Mouse (Mus musculus) left cerebral cortex, postnatal 10 days (tissue): ENCODE results near the gene Lrrc4b. TPM values are rescaled to one million over a fixed set of nuclear protein-coding genes. Genes with fewer than 3 reads are reported as not detected.

Source experiments
- DNase-seq, 2 experiments: peaks; one replicate each; pipeline ENCODE4 v3.0.0; 2021 to 2022; ENCODE audit warnings: low spot score in 2 of 2, mixed read lengths in 1 of 2; ENCODE audit errors: extremely low spot score in 1 of 2
- intact Hi-C: fragments of 180-260 bp; cut with DNase I; formaldehyde crosslinking; loops from one replicate; pipeline ENCODE4 v1.15.1; 2025
- microRNA-seq: library from miRNA; unstranded; fragments of <30 nt; microRNA quantifications from one replicate; pipeline ENCODE4 v1.2.0, GENCODE M21; 2022
- total RNA-seq, 2 experiments: library from RNA; stranded (reverse); gene quantifications; 2 replicates each; pipeline ENCODE4 v1.2.3; 2021

Gene Lrrc4b
- total RNA-seq, 2 experiments from 2014 or later: 311 to 323 TPM

GRCm38 (mm10) chr7:44496771-44497109 is 67.9 kb downstream of the Lrrc4b start:
- no peak for DNase-seq
- intact Hi-C loops: loop anchor here (5.0 kb wide), 1 partner anchor 56 kb away; the partner anchor contains the start of gene Nr1h2

- intact Hi-C loops: loop anchor here (5.0 kb wide), 1 partner anchor 55 kb away; the partner anchor contains the start of gene Nr1h2
- DNase-seq: no peak
Measured at GRCm38 (mm10) chr7:44497361-44498055, 68.7 kb downstream of the Lrrc4b start.

GRCm38 (mm10) chr7:44498922-44499321 is 70.1 kb downstream of the Lrrc4b start:
- intact Hi-C loops: loop anchor here (5.0 kb wide), 1 partner anchor 53 kb away; the partner anchor contains the start of gene Nr1h2
- no peak for DNase-seq

GRCm38 (mm10) chr7:44500046-44500445 is 71.2 kb downstream of the Lrrc4b start:
- DNase-seq: no peak
- intact Hi-C loops: loop anchor here (5.0 kb wide), 1 partner anchor 152 kb away; no protein-coding TSS in a partner anchor

GRCm38 (mm10) chr7:44501563-44502115 is 72.8 kb downstream of the Lrrc4b start:
- DNase-seq: peak in 1 of 2 experiments; percentile 80

GRCm38 (mm10) chr7:44507491-44507890 is 78.7 kb downstream of the Lrrc4b start:
- intact Hi-C loops: no loop called here
- DNase-seq: no peak

More at GRCm38 (mm10) chr7:44501563-44502115, 72.8 kb downstream of the Lrrc4b start:
- intact Hi-C loops: loop anchor here (5.0 kb wide), 1 partner anchor 151 kb away; no protein-coding TSS in a partner anchor

Small RNA genes lying within 50 kb of the gene (microRNA-seq; reads per million reads assigned to microRNA genes)
- 4.3 reads per million, percentile 15 among the genes with 10 or more reads in this experiment for gene Mir7052

Other genes with a start within 250 kb of the Lrrc4b start
- not detected for gene Klk1b24, start 240.8 kb upstream of the Lrrc4b start, total RNA-seq
- gene Klk1b3, start 230.8 kb upstream of the Lrrc4b start, total RNA-seq: not detected
- not detected for gene Klk1b4, start 221.6 kb upstream of the Lrrc4b start, total RNA-seq
- not detected for gene Klk1b5, start 213.1 kb upstream of the Lrrc4b start, total RNA-seq
- gene Klk1, start 203.7 kb upstream of the Lrrc4b start, total RNA-seq: not detected
- not detected for gene Gm36864, start 192.8 kb upstream of the Lrrc4b start, total RNA-seq
- under 1 TPM; 0.91 to 0.94 TPM for gene 1700028J19Rik, start 182.3 kb upstream of the Lrrc4b start, total RNA-seq
- gene 2410002F23Rik, start 182.3 kb upstream of the Lrrc4b start, total RNA-seq: 100 to 1,000 TPM; 116 to 119 TPM
- gene Acp4, start 171.6 kb upstream of the Lrrc4b start, total RNA-seq: not detected
- not detected for gene Gm15517, start 167.6 kb upstream of the Lrrc4b start, total RNA-seq
- 1 to 10 TPM; 2.5 to 2.8 TPM for gene Clec11a, start 122.1 kb upstream of the Lrrc4b start, total RNA-seq
- gene Shank1, start 118.8 kb upstream of the Lrrc4b start, total RNA-seq: 100 to 1,000 TPM; 423 to 432 TPM
- gene Syt3, start 44.9 kb upstream of the Lrrc4b start, total RNA-seq: 10 to 100 TPM; 77.1 to 78.3 TPM
- 1 to 10 TPM; 2.1 to 2.9 TPM for gene 1700008O03Rik, start 43.2 kb upstream of the Lrrc4b start, total RNA-seq
- gene Aspdh, start 36.4 kb downstream of the Lrrc4b start, total RNA-seq: 10 to 100 TPM; 14.7 to 18.0 TPM
- gene Josd2, start 39.0 kb downstream of the Lrrc4b start, total RNA-seq: 10 to 100 TPM; 36.3 to 37.4 TPM
- gene Emc10, start 67.5 kb downstream of the Lrrc4b start, total RNA-seq: 100 to 1,000 TPM; 143 to 144 TPM
- gene Fam71e1, start 67.6 kb downstream of the Lrrc4b start, total RNA-seq: 10 to 100 TPM; 24.4 to 26.8 TPM
- gene Mybpc2, start 95.6 kb downstream of the Lrrc4b start, total RNA-seq: under 1 TPM; 0.09 to 0.53 TPM
- gene Spib, start 103.1 kb downstream of the Lrrc4b start, total RNA-seq: under 1 TPM in 1 of 2 experiments, not detected in 1; 0.13 TPM
- gene Pold1, start 119.8 kb downstream of the Lrrc4b start, total RNA-seq: 1 to 10 TPM; 6.9 to 7.2 TPM
- 10 to 100 TPM; 49.6 to 53.6 TPM for gene Nr1h2, start 124.9 kb downstream of the Lrrc4b start, total RNA-seq
- gene Napsa, start 143.4 kb downstream of the Lrrc4b start, total RNA-seq: under 1 TPM in 1 of 2 experiments, not detected in 1; 0.32 TPM
- 10 to 100 TPM; 48.5 to 55.4 TPM for gene Kcnc3, start 161.6 kb downstream of the Lrrc4b start, total RNA-seq
- gene Myh14, start 241.8 kb downstream of the Lrrc4b start, total RNA-seq: 1 to 10 TPM; 9.1 to 9.7 TPM